Mouse (Mus musculus): ENCODE results near the gene Rnf150.

- no peak for TF ChIP-seq NRF1 (IDR thresholded peaks at IDR 0.05; ENCODE audit: low read depth, low read length)
- no peak for TF ChIP-seq CTCF (conservative IDR thresholded peaks at IDR 0.05 in 1 of 2, IDR thresholded peaks at IDR 0.05 in 1 of 2; ENCODE audit: low read depth in 2 of 2, low read length in 2 of 2)
- TF ChIP-seq POLR2A (IDR thresholded peaks at IDR 0.05; ENCODE audit: low read depth, low read length): no peak
- TF ChIP-seq EP300 (IDR thresholded peaks at IDR 0.05; ENCODE audit: low read length): no peak
- no peak for TF ChIP-seq MXI1 (IDR thresholded peaks at IDR 0.05; ENCODE audit: low read depth, low read length)
- no peak for TF ChIP-seq UBTF (IDR thresholded peaks at IDR 0.05; ENCODE audit: low read depth, low read length)
- TF ChIP-seq HCFC1 (IDR thresholded peaks at IDR 0.05; ENCODE audit: low read depth, low read length): no peak
- TF ChIP-seq RCOR1 (conservative IDR thresholded peaks at IDR 0.05; ENCODE audit: low read depth, low read length): no peak
- no peak for TF ChIP-seq SMC3 (IDR thresholded peaks at IDR 0.05; ENCODE audit: low read depth, low read length)
- no peak for TF ChIP-seq JUN (IDR thresholded peaks at IDR 0.05; ENCODE audit: insufficient read depth, low read depth, low read length)
Observed at GRCm38 (mm10) chr8:82916851-82917539, 53.8 kb downstream of the Rnf150 start.

Data from CH12.LX (cell line).